Mouse (Mus musculus): ENCODE results near the gene Nfatc2ip. TPM values are rescaled to one million over a fixed set of nuclear protein-coding genes. Genes with fewer than 3 reads are reported as not detected.
A peak's percentile ranks its signal among the peaks of the same experiment; 100 is the strongest.

The Nfatc2ip gene
- polyA plus RNA-seq (2014; fragmentation: Nextera tagmentation; extraction: Ambion mirVana), result 3.5 and 4.3 TPM in 2 replicates

- peak; percentile 100 for ATAC-seq (replicated peaks; ENCODE audit: insufficient number of reproducible peaks, low FRiP score, low TSS enrichment, low read depth)
- Histone ChIP-seq H3K36me3 (replicated peaks; ENCODE audit: control insufficient read depth, insufficient read depth, low read depth, low read length) (no peaks in the 10 kb centered on the region), H3K4me3 (ENCODE audit: low read depth, low read length) (peak within 1 kb of the TSS; percentile 96), H3K27ac (replicated peaks; ENCODE audit: low read depth, low read length) (no peak within 1 kb of the TSS), H3K9me3 (replicated peaks; ENCODE audit: control insufficient read depth, low read length) (no peaks in the 10 kb centered on the region), H3K27me3 (ENCODE audit: control insufficient read depth, insufficient read depth, low read length) (no peaks in the 10 kb centered on the region), H3K4me1 (ENCODE audit: control insufficient read depth, insufficient read depth, low read length) (no peaks in the 10 kb centered on the region), H3K4me2 (ENCODE audit: low read depth, low read length) (peak within 1 kb of the TSS; percentile 73), H3K9ac (replicated peaks; ENCODE audit: low read length) (peak within 1 kb of the TSS; percentile 74)
- under 1% methylated on average over 59 of the region's 59 CpGs for WGBS
- peak; percentile 99 for DNase-seq (ENCODE audit: low spot score)
Observed at GRCm38 (mm10) chr7:126396298-126397119, at the start of gene Nfatc2ip. Gene Nfatc2ip, minus strand, starts transcription at chr7:126396737.

GRCm38 (mm10) chr7:126446217-126446616, 49.7 kb upstream of the Nfatc2ip start:
- Histone ChIP-seq H3K9me3 (replicated peaks; ENCODE audit: control insufficient read depth, low read length) (no peaks in the 10 kb centered on the region), H3K27me3 (ENCODE audit: control insufficient read depth, insufficient read depth, low read length) (no peaks in the 10 kb centered on the region), H3K4me2 (ENCODE audit: low read depth, low read length) (no peak overlapping the region), H3K4me1 (ENCODE audit: control insufficient read depth, insufficient read depth, low read length) (no peaks in the 10 kb centered on the region), H3K36me3 (replicated peaks; ENCODE audit: control insufficient read depth, insufficient read depth, low read depth, low read length) (peaks cover 2% of the 10 kb centered on the region; the same call in 1 of the 2 replicates), H3K27ac (replicated peaks; ENCODE audit: low read depth, low read length) (no peak overlapping the region), H3K9ac (replicated peaks; ENCODE audit: low read length) (no peak overlapping the region), H3K4me3 (ENCODE audit: low read depth, low read length) (no peak overlapping the region)
- ATAC-seq (replicated peaks; ENCODE audit: insufficient number of reproducible peaks, low FRiP score, low TSS enrichment, low read depth) (no peak), DNase-seq (ENCODE audit: low spot score) (no peak)
- WGBS, result 91% methylated on average over 21 of the region's 21 CpGs

GRCm38 (mm10) chr7:126445104-126445815, 48.7 kb upstream of the Nfatc2ip start:
- no peak for DNase-seq (ENCODE audit: low spot score)
- Histone ChIP-seq H3K27ac (replicated peaks; ENCODE audit: low read depth, low read length) (no peak overlapping the region), H3K9ac (replicated peaks; ENCODE audit: low read length) (no peak overlapping the region), H3K4me3 (ENCODE audit: low read depth, low read length) (no peak overlapping the region), H3K27me3 (ENCODE audit: control insufficient read depth, insufficient read depth, low read length) (no peaks in the 10 kb centered on the region), H3K4me2 (ENCODE audit: low read depth, low read length) (no peak overlapping the region), H3K4me1 (ENCODE audit: control insufficient read depth, insufficient read depth, low read length) (no peaks in the 10 kb centered on the region), H3K9me3 (replicated peaks; ENCODE audit: control insufficient read depth, low read length) (no peaks in the 10 kb centered on the region), H3K36me3 (replicated peaks; ENCODE audit: control insufficient read depth, insufficient read depth, low read depth, low read length) (peaks cover 2% of the 10 kb centered on the region; the same call in 1 of the 2 replicates)
- WGBS, result 94% methylated on average over 15 of the region's 15 CpGs
- no peak for ATAC-seq (replicated peaks; ENCODE audit: insufficient number of reproducible peaks, low FRiP score, low TSS enrichment, low read depth)

GRCm38 (mm10) chr7:126444536-126444935, 48.0 kb upstream of the Nfatc2ip start:
- Histone ChIP-seq H3K36me3 (replicated peaks; ENCODE audit: control insufficient read depth, insufficient read depth, low read depth, low read length) (peaks cover 2% of the 10 kb centered on the region; the same call in 1 of the 2 replicates), H3K4me2 (ENCODE audit: low read depth, low read length) (no peak overlapping the region), H3K4me3 (ENCODE audit: low read depth, low read length) (no peak overlapping the region), H3K27ac (replicated peaks; ENCODE audit: low read depth, low read length) (no peak overlapping the region), H3K27me3 (ENCODE audit: control insufficient read depth, insufficient read depth, low read length) (no peaks in the 10 kb centered on the region), H3K9me3 (replicated peaks; ENCODE audit: control insufficient read depth, low read length) (no peaks in the 10 kb centered on the region), H3K4me1 (ENCODE audit: control insufficient read depth, insufficient read depth, low read length) (no peaks in the 10 kb centered on the region), H3K9ac (replicated peaks; ENCODE audit: low read length) (no peak overlapping the region)
- ATAC-seq (replicated peaks; ENCODE audit: insufficient number of reproducible peaks, low FRiP score, low TSS enrichment, low read depth), result no peak
- 92% methylated on average over 9 of the region's 9 CpGs for WGBS
- no peak for DNase-seq (ENCODE audit: low spot score)

GRCm38 (mm10) chr7:126443997-126444396, 47.5 kb upstream of the Nfatc2ip start:
- Histone ChIP-seq H3K4me1 (ENCODE audit: control insufficient read depth, insufficient read depth, low read length) (no peaks in the 10 kb centered on the region), H3K9ac (replicated peaks; ENCODE audit: low read length) (no peak overlapping the region), H3K36me3 (replicated peaks; ENCODE audit: control insufficient read depth, insufficient read depth, low read depth, low read length) (peaks cover 2% of the 10 kb centered on the region; the same call in 1 of the 2 replicates), H3K9me3 (replicated peaks; ENCODE audit: control insufficient read depth, low read length) (no peaks in the 10 kb centered on the region), H3K4me2 (ENCODE audit: low read depth, low read length) (no peak overlapping the region), H3K4me3 (ENCODE audit: low read depth, low read length) (no peak overlapping the region), H3K27ac (replicated peaks; ENCODE audit: low read depth, low read length) (no peak overlapping the region), H3K27me3 (ENCODE audit: control insufficient read depth, insufficient read depth, low read length) (no peaks in the 10 kb centered on the region)
- no peak for DNase-seq (ENCODE audit: low spot score)
- 93% methylated on average over 10 of the region's 10 CpGs for WGBS
- ATAC-seq (replicated peaks; ENCODE audit: insufficient number of reproducible peaks, low FRiP score, low TSS enrichment, low read depth), result no peak

- H3K4me1 ChIP-seq (ENCODE audit: control insufficient read depth, insufficient read depth, low read length), result no peaks in the 10 kb centered on the region
- H3K36me3 ChIP-seq (replicated peaks; ENCODE audit: control insufficient read depth, insufficient read depth, low read depth, low read length), result no peaks in the 10 kb centered on the region; the same call in 1 of the 2 replicates
- no peak overlapping the region for H3K4me3 ChIP-seq (ENCODE audit: low read depth, low read length)
- no peak for DNase-seq (ENCODE audit: low spot score)
- no peak overlapping the region for H3K9ac ChIP-seq (replicated peaks; ENCODE audit: low read length)
- H3K27ac ChIP-seq (replicated peaks; ENCODE audit: low read depth, low read length), result no peak overlapping the region
- H3K27me3 ChIP-seq (ENCODE audit: control insufficient read depth, insufficient read depth, low read length), result no peaks in the 10 kb centered on the region
- no peak overlapping the region for H3K4me2 ChIP-seq (ENCODE audit: low read depth, low read length)
- WGBS, result 84% methylated on average over 9 of the region's 9 CpGs
- H3K9me3 ChIP-seq (replicated peaks; ENCODE audit: control insufficient read depth, low read length), result no peaks in the 10 kb centered on the region
- no peak for ATAC-seq (replicated peaks; ENCODE audit: insufficient number of reproducible peaks, low FRiP score, low TSS enrichment, low read depth)
Observed at GRCm38 (mm10) chr7:126440134-126440533, 43.6 kb upstream of the Nfatc2ip start.

GRCm38 (mm10) chr7:126436851-126437250, 40.3 kb upstream of the Nfatc2ip start:
- no peaks in the 10 kb centered on the region for H3K9me3 ChIP-seq (replicated peaks; ENCODE audit: control insufficient read depth, low read length)
- H3K36me3 ChIP-seq (replicated peaks; ENCODE audit: control insufficient read depth, insufficient read depth, low read depth, low read length), result no peaks in the 10 kb centered on the region
- peak; percentile 81 for DNase-seq (ENCODE audit: low spot score)
- H3K4me2 ChIP-seq (ENCODE audit: low read depth, low read length), result no peak overlapping the region
- H3K27me3 ChIP-seq (ENCODE audit: control insufficient read depth, insufficient read depth, low read length), result no peaks in the 10 kb centered on the region
- H3K9ac ChIP-seq (replicated peaks; ENCODE audit: low read length), result no peak overlapping the region
- no peak for ATAC-seq (replicated peaks; ENCODE audit: insufficient number of reproducible peaks, low FRiP score, low TSS enrichment, low read depth)
- H3K4me3 ChIP-seq (ENCODE audit: low read depth, low read length), result no peak overlapping the region
- no peak overlapping the region for H3K27ac ChIP-seq (replicated peaks; ENCODE audit: low read depth, low read length)
- WGBS, result 20% methylated on average over 8 of the region's 8 CpGs
- H3K4me1 ChIP-seq (ENCODE audit: control insufficient read depth, insufficient read depth, low read length), result no peaks in the 10 kb centered on the region

GRCm38 (mm10) chr7:126435801-126436200, 39.3 kb upstream of the Nfatc2ip start:
- Histone ChIP-seq H3K4me3 (ENCODE audit: low read depth, low read length) (no peak overlapping the region), H3K27me3 (ENCODE audit: control insufficient read depth, insufficient read depth, low read length) (no peaks in the 10 kb centered on the region), H3K9me3 (replicated peaks; ENCODE audit: control insufficient read depth, low read length) (no peaks in the 10 kb centered on the region), H3K4me2 (ENCODE audit: low read depth, low read length) (no peak overlapping the region), H3K36me3 (replicated peaks; ENCODE audit: control insufficient read depth, insufficient read depth, low read depth, low read length) (no peaks in the 10 kb centered on the region), H3K9ac (replicated peaks; ENCODE audit: low read length) (no peak overlapping the region), H3K4me1 (ENCODE audit: control insufficient read depth, insufficient read depth, low read length) (no peaks in the 10 kb centered on the region), H3K27ac (replicated peaks; ENCODE audit: low read depth, low read length) (no peak overlapping the region)
- no peak for ATAC-seq (replicated peaks; ENCODE audit: insufficient number of reproducible peaks, low FRiP score, low TSS enrichment, low read depth)
- no peak for DNase-seq (ENCODE audit: low spot score)
- 84% methylated on average over 3 of the region's 3 CpGs for WGBS

Data from embryonic facial prominence, embryonic 11.5 days (tissue).